Mouse (Mus musculus): ENCODE results near the gene Pitpnm1.

Gene Pitpnm1

GRCm38 (mm10) chr19:4068717-4069410 is 30.9 kb upstream of the Pitpnm1 start:
- no peak for DNase-seq (ENCODE audit: low spot score)

GRCm38 (mm10) chr19:4070311-4070710 is 29.5 kb upstream of the Pitpnm1 start:
- no peak for DNase-seq (ENCODE audit: low spot score)

- DNase-seq (ENCODE audit: low spot score), result no peak
Observed at GRCm38 (mm10) chr19:4070756-4071155, 29.0 kb upstream of the Pitpnm1 start.

GRCm38 (mm10) chr19:4071406-4071805 is 28.4 kb upstream of the Pitpnm1 start:
- DNase-seq (ENCODE audit: low spot score), result no peak

- DNase-seq (ENCODE audit: low spot score), result no peak
Observed at GRCm38 (mm10) chr19:4072706-4073424, 26.9 kb upstream of the Pitpnm1 start.

GRCm38 (mm10) chr19:4075531-4075930 is 24.3 kb upstream of the Pitpnm1 start:
- DNase-seq (ENCODE audit: low spot score), result no peak

- DNase-seq (ENCODE audit: low spot score), result no peak
Observed at GRCm38 (mm10) chr19:4079594-4079993, 20.2 kb upstream of the Pitpnm1 start.

- DNase-seq (ENCODE audit: low spot score), result no peak
Observed at GRCm38 (mm10) chr19:4080511-4081009, 19.2 kb upstream of the Pitpnm1 start.

- no peak for DNase-seq (ENCODE audit: low spot score)
Observed at GRCm38 (mm10) chr19:4081394-4081793, 18.4 kb upstream of the Pitpnm1 start, which contains the start of gene Cabp2. Cabp2 (plus strand) TSS chr19:4081578.

- DNase-seq (ENCODE audit: low spot score), result no peak
Observed at GRCm38 (mm10) chr19:4082219-4082965, 17.4 kb upstream of the Pitpnm1 start.

GRCm38 (mm10) chr19:4083316-4083715 is 16.5 kb upstream of the Pitpnm1 start:
- no peak for DNase-seq (ENCODE audit: low spot score)

GRCm38 (mm10) chr19:4083826-4084225 is 16.0 kb upstream of the Pitpnm1 start:
- DNase-seq (ENCODE audit: low spot score), result no peak

- DNase-seq (ENCODE audit: low spot score), result no peak
Observed at GRCm38 (mm10) chr19:4084984-4085383, 14.8 kb upstream of the Pitpnm1 start.

- no peak for DNase-seq (ENCODE audit: low spot score)
Observed at GRCm38 (mm10) chr19:4086156-4086555, 13.6 kb upstream of the Pitpnm1 start.

GRCm38 (mm10) chr19:4087090-4087489 is 12.7 kb upstream of the Pitpnm1 start:
- DNase-seq (ENCODE audit: low spot score), result no peak

GRCm38 (mm10) chr19:4088146-4088545 is 11.7 kb upstream of the Pitpnm1 start:
- DNase-seq (ENCODE audit: low spot score), result no peak

- DNase-seq (ENCODE audit: low spot score), result no peak
Observed at GRCm38 (mm10) chr19:4089128-4089527, 10.7 kb upstream of the Pitpnm1 start.

- DNase-seq (ENCODE audit: low spot score), result no peak
Observed at GRCm38 (mm10) chr19:4090446-4090845, 9.4 kb upstream of the Pitpnm1 start.

- DNase-seq (ENCODE audit: low spot score), result no peak
Observed at GRCm38 (mm10) chr19:4091383-4091782, 8.4 kb upstream of the Pitpnm1 start.

GRCm38 (mm10) chr19:4092750-4093149 is 7.0 kb upstream of the Pitpnm1 start:
- no peak for DNase-seq (ENCODE audit: low spot score)

GRCm38 (mm10) chr19:4093772-4094171 is 6.0 kb upstream of the Pitpnm1 start:
- no peak for DNase-seq (ENCODE audit: low spot score)

- no peak for DNase-seq (ENCODE audit: low spot score)
Observed at GRCm38 (mm10) chr19:4094348-4094747, 5.5 kb upstream of the Pitpnm1 start.

All from c-Kit-positive CD71-positive TER-119-positive erythroid progenitor cells, embryonic 14.5 days (primary cell).